Mouse (Mus musculus) intestine, embryonic 15.5 days (tissue): Measurements from ENCODE around the gene Arid1b. TPM values are rescaled to one million over a fixed set of nuclear protein-coding genes. Genes with fewer than 3 reads are reported as not detected.

Source experiments
- ATAC-seq: fragments of 200-750 bp; cut with Nextera tagmentation; 2 replicates; pipeline ENCODE4 v1.8.0; 2017; ENCODE audit warnings: moderate TSS enrichment, moderate library complexity
- H3K27ac ChIP-seq: fragments of 300-500 bp; sonication (generic); 2 replicates; pipeline ENCODE4 v1.5.1; 2015; ENCODE audit warnings: mild to moderate bottlenecking, inconsistent platforms
- H3K27me3 ChIP-seq: fragments of 300-500 bp; sonication (generic); replicated peaks from 2 replicates; pipeline ENCODE4 v1.6.1; 2015; ENCODE audit warnings: inconsistent platforms
- H3K36me3 ChIP-seq: fragments of 300-500 bp; sonication (generic); 2 replicates; pipeline ENCODE4 v1.6.1; 2015; ENCODE audit warnings: inconsistent platforms
- H3K4me1 ChIP-seq: fragments of 300-500 bp; sonication (generic); replicated peaks from 2 replicates; pipeline ENCODE4 v1.6.1; 2015; ENCODE audit warnings: inconsistent platforms
- H3K4me2 ChIP-seq: fragments of 300-500 bp; sonication (generic); replicated peaks from 2 replicates; pipeline ENCODE4 v1.6.1; 2015; ENCODE audit warnings: mild to moderate bottlenecking, inconsistent platforms
- H3K4me3 ChIP-seq: fragments of 300-500 bp; sonication (generic); replicated peaks from 2 replicates; pipeline ENCODE4 v1.5.1; 2015; ENCODE audit warnings: inconsistent platforms
- H3K9ac ChIP-seq: fragments of 300-500 bp; sonication (generic); 2 replicates; pipeline ENCODE4 v1.6.1; 2015; ENCODE audit warnings: inconsistent platforms
- H3K9me3 ChIP-seq: fragments of 300-500 bp; sonication (generic); 2 replicates; pipeline ENCODE4 v1.6.1; 2016; ENCODE audit warnings: inconsistent platforms
- WGBS: fragments of 180-500 bp; shearing (Covaris S2); methylation state at CpG from one replicate; pipeline ENCODE4 v1.1.7; 2015; 5-methylcytosine and 5-hydroxymethylcytosine counted together
- polyA plus RNA-seq: library from polyadenylated mRNA; unstranded; fragments of >200 nt; fragmentation: Nextera tagmentation; extraction: Ambion mirVana; gene quantifications from 2 replicates; pipeline ENCODE4 v1.2.1, GENCODE M21; 2015

Gene Arid1b
- polyA plus RNA-seq, 1 experiment from 2014 or later, result 9.1 TPM

DNA sequence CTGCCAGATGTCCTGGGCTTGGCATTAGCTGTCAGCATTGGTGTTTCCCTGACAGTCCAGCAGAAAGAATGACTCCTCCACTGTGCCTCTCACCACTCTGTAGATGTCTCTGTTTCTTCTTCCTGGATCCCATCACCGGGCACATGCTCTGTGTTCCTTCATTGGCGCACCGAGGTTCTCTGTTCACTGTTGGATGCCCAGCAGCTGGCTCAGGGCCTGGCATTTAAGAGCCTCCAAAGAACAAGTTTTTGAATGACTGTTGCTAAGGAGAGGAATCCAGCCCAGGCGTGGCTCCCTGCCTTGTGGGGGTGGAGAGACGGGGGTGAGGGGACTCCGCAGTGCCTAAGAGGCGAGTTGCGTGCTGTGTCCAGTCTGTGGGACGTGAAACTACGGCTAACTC lies 290.7 kb downstream of the Arid1b start:
- 87% methylated on average over 10 of the region's 10 CpGs for WGBS
- H3K9me3 ChIP-seq, result no peaks in the 10 kb centered on the region
- H3K27ac ChIP-seq, result no peak overlapping the region
- no peaks in the 10 kb centered on the region for H3K27me3 ChIP-seq
- no peak overlapping the region for H3K4me2 ChIP-seq
- H3K9ac ChIP-seq, result no peak overlapping the region
- H3K4me1 ChIP-seq, result peaks cover 17% of the 10 kb centered on the region
- H3K36me3 ChIP-seq, result 0 out of 2 replicates have a peak, but pooled peaks cover 3% of the 10 kb centered on the region
- no peak for ATAC-seq
- no peak overlapping the region for H3K4me3 ChIP-seq

GRCm38 (mm10) chr17:5285877-5286440 lies 291.8 kb downstream of the Arid1b start:
- Histone ChIP-seq H3K4me3 (no peak overlapping the region), H3K9me3 (no peaks in the 10 kb centered on the region), H3K4me1 (peaks cover 17% of the 10 kb centered on the region), H3K9ac (no peak overlapping the region), H3K27me3 (no peaks in the 10 kb centered on the region), H3K4me2 (no peak overlapping the region), H3K27ac (no peak overlapping the region; the same call in 1 of the 2 replicates), H3K36me3 (0 out of 2 replicates have a peak, but pooled peaks cover 3% of the 10 kb centered on the region)
- 51% methylated on average over 13 of the region's 13 CpGs for WGBS
- ATAC-seq, result no peak

GRCm38 (mm10) chr17:5286571-5287209 lies 292.6 kb downstream of the Arid1b start:
- Histone ChIP-seq H3K27me3 (no peaks in the 10 kb centered on the region), H3K27ac (no peak overlapping the region; the same call in 1 of the 2 replicates), H3K36me3 (0 out of 2 replicates have a peak, but pooled peaks cover 5% of the 10 kb centered on the region), H3K4me3 (no peak overlapping the region), H3K4me2 (no peak overlapping the region), H3K4me1 (peaks cover 17% of the 10 kb centered on the region), H3K9me3 (no peaks in the 10 kb centered on the region), H3K9ac (no peak overlapping the region)
- 64% methylated on average over 15 of the region's 15 CpGs for WGBS
- ATAC-seq, result no peak

- no peaks in the 10 kb centered on the region for H3K27me3 ChIP-seq
- no peak overlapping the region for H3K4me3 ChIP-seq
- ATAC-seq, result no peak
- 50% methylated on average over 4 of the region's 4 CpGs for WGBS
- no peak overlapping the region for H3K27ac ChIP-seq
- no peak overlapping the region for H3K4me2 ChIP-seq
- H3K36me3 ChIP-seq, result 0 out of 2 replicates have a peak, but pooled peaks cover 5% of the 10 kb centered on the region
- no peaks in the 10 kb centered on the region for H3K9me3 ChIP-seq
- no peak overlapping the region for H3K9ac ChIP-seq
- peaks cover 17% of the 10 kb centered on the region for H3K4me1 ChIP-seq
These were observed 293.1 kb downstream of the Arid1b start for GRCm38 (mm10) chr17:5287210-5287591.

DNA sequence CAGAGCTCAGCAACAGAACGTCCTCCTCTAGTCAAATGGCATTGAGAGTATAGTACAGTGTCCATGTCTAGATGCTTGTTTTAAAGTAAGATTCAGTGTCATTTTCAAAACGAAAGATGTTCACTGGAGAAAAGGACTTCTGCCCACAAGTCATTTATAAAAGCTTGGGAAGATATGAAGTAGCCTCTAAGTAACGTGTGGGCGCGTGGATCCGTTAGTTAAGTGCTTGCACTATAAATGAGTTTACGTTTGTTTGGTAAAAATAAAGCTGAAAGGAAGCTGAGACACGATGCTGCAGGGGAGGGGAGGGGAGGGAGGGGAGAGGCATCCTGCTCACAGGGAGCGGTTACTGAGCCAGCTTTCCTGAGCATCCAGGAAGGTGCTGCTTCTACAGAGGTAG lies 293.5 kb downstream of the Arid1b start:
- Histone ChIP-seq H3K9ac (no peak overlapping the region), H3K4me1 (peaks cover 17% of the 10 kb centered on the region), H3K27me3 (no peaks in the 10 kb centered on the region), H3K27ac (no peak overlapping the region), H3K36me3 (0 out of 2 replicates have a peak, but pooled peaks cover 5% of the 10 kb centered on the region), H3K4me2 (no peak overlapping the region), H3K9me3 (no peaks in the 10 kb centered on the region), H3K4me3 (no peak overlapping the region)
- WGBS, result 58% methylated on average over 9 of the region's 9 CpGs
- no peak for ATAC-seq

- no peak for ATAC-seq
- H3K9ac ChIP-seq, result no peak overlapping the region
- H3K27me3 ChIP-seq, result no peaks in the 10 kb centered on the region
- H3K9me3 ChIP-seq, result no peaks in the 10 kb centered on the region
- 69% methylated on average over 9 of the region's 9 CpGs for WGBS
- H3K27ac ChIP-seq, result no peak overlapping the region
- 0 out of 2 replicates have a peak, but pooled peaks cover 2% of the 10 kb centered on the region for H3K36me3 ChIP-seq
- H3K4me3 ChIP-seq, result no peak overlapping the region
- H3K4me1 ChIP-seq, result peaks cover 15% of the 10 kb centered on the region
- H3K4me2 ChIP-seq, result no peak overlapping the region
These were observed 299.8 kb downstream of the Arid1b start for GRCm38 (mm10) chr17:5293653-5294584.

DNA sequence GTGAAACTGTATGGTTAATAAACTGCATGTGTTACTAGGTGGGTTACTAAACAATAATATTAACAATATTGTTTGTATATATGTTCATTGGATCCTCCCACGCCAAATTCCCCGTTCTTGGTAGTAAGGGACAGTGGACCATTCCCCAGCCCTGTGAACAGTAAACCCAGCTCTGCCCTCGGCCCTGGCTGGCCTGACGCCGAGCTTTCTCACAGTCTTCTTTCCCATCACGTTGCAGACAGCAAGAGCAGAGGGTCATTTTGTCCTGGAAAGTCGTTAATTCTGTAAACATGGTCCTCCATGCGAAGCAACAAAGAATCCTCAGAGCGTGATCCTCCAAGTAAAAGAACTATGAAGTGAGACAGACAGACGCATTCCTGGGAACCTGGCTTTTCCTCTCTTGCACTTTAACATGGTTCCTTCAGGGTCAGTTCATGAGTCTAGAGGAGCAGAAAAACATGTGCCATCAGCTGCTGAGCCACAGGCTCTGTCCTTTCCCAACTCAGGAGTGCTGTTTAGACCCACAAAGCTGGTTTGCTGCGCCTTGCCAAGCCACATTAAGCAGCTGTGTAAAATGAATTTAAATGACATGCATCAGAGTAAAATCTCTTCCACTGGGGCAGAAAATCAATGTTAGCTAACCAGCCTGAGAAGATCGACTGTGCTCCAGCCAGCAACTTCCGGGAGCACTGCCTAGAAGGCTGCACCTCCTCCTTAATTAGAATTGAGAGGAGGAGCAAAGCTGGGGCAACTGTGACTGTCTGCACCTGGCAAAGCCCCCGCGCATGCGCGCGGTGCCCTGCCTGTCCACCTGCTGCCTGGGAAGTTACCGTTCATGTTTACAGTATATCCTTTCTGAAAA lies 301.2 kb downstream of the Arid1b start:
- 61% methylated on average over 19 of the region's 19 CpGs for WGBS
- Histone ChIP-seq H3K9me3 (no peaks in the 10 kb centered on the region), H3K4me3 (no peak overlapping the region), H3K9ac (no peak overlapping the region), H3K4me2 (peak overlapping the region; percentile 17; the same call in 1 of the 2 replicates), H3K36me3 (0 out of 2 replicates have a peak, but pooled peaks cover 2% of the 10 kb centered on the region), H3K4me1 (peaks cover 19% of the 10 kb centered on the region), H3K27me3 (no peaks in the 10 kb centered on the region), H3K27ac (peak overlapping the region; percentile 68)
- ATAC-seq, result peak; percentile 88

- Histone ChIP-seq H3K9me3 (no peaks in the 10 kb centered on the region), H3K4me2 (peak overlapping the region; percentile 17; the same call in 1 of the 2 replicates), H3K9ac (no peak overlapping the region), H3K27me3 (no peaks in the 10 kb centered on the region), H3K27ac (peak overlapping the region; percentile 68; the same call in 1 of the 2 replicates), H3K36me3 (0 out of 2 replicates have a peak, but pooled peaks cover 2% of the 10 kb centered on the region), H3K4me3 (no peak overlapping the region), H3K4me1 (peaks cover 19% of the 10 kb centered on the region)
- ATAC-seq, result peak; percentile 63; the same call in 1 of the 2 replicates
- WGBS, result 79% methylated on average over 7 of the region's 7 CpGs
These were observed 301.8 kb downstream of the Arid1b start for GRCm38 (mm10) chr17:5295948-5296262.

GRCm38 (mm10) chr17:5297491-5297890 lies 303.4 kb downstream of the Arid1b start:
- WGBS, result 90% methylated on average over 4 of the region's 4 CpGs
- Histone ChIP-seq H3K27me3 (no peaks in the 10 kb centered on the region), H3K27ac (no peak overlapping the region), H3K4me2 (no peak overlapping the region), H3K9ac (no peak overlapping the region), H3K4me1 (peaks cover 23% of the 10 kb centered on the region), H3K4me3 (no peak overlapping the region), H3K9me3 (no peaks in the 10 kb centered on the region), H3K36me3 (no peaks in the 10 kb centered on the region)
- no peak for ATAC-seq

- Histone ChIP-seq H3K4me2 (no peak overlapping the region), H3K27me3 (no peaks in the 10 kb centered on the region), H3K4me3 (no peak overlapping the region), H3K9me3 (no peaks in the 10 kb centered on the region), H3K36me3 (no peaks in the 10 kb centered on the region), H3K27ac (no peak overlapping the region), H3K4me1 (peaks cover 23% of the 10 kb centered on the region), H3K9ac (no peak overlapping the region)
- 73% methylated on average over 10 of the region's 10 CpGs for WGBS
- ATAC-seq, result no peak
These were observed 303.9 kb downstream of the Arid1b start for GRCm38 (mm10) chr17:5297984-5298383.

DNA sequence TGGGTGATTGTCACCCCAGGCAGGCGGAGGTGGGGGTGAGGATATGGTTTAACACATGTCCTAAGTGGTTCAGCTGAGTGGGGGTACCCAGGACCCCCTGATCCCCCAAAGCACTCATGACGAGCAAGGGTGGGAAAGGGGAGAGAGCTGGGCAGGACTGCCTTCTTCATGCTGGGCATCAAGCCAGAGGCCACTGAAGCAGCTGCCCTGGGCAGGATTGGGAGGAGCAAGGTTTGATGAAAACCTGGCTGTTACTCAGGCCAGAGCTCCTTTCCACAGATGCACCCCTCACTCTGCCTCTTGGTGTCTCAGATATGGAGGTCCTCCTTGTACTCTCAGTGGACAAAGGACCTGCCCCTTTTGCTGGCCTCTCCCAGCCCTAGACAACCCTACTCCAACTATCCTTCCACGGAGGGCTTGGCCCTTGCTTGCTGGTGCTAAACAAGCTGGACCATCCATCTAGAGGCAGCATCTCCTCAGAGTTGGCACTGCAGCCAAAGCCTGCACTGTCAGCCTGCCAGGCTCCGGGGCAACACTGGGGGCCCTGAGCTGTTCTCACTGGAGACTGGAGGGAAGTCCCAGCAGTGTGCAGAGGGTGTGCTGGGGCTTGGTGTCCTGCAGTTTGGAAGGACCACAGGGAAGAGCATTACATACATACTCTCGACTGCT lies 304.9 kb downstream of the Arid1b start:
- Histone ChIP-seq H3K4me2 (no peak overlapping the region), H3K9me3 (no peaks in the 10 kb centered on the region), H3K27ac (no peak overlapping the region), H3K36me3 (no peaks in the 10 kb centered on the region), H3K4me3 (no peak overlapping the region), H3K27me3 (no peaks in the 10 kb centered on the region), H3K4me1 (peaks cover 22% of the 10 kb centered on the region), H3K9ac (no peak overlapping the region)
- 65% methylated on average over 5 of the region's 5 CpGs for WGBS
- no peak for ATAC-seq
